Mouse (Mus musculus) testis, adult 10 weeks (tissue): ENCODE measurements around the gene Tbc1d10a. TPM values are rescaled to one million over a fixed set of nuclear protein-coding genes. Genes with fewer than 3 reads are reported as not detected.

Source experiments
- polyA plus RNA-seq: library from polyadenylated mRNA; stranded (reverse); fragments of 350-450 nt; fragmentation: Illumina TruSeq; extraction: RNeasy Lipid Tissue Mini Kit (QIAGEN cat#74804); gene quantifications from one replicate; pipeline ENCODE4 v1.2.3, GENCODE M21; 2014; ENCODE audit warnings: low read depth, low replicate concordance

Tbc1d10a gene
- polyA plus RNA-seq, result not detected

DNA sequence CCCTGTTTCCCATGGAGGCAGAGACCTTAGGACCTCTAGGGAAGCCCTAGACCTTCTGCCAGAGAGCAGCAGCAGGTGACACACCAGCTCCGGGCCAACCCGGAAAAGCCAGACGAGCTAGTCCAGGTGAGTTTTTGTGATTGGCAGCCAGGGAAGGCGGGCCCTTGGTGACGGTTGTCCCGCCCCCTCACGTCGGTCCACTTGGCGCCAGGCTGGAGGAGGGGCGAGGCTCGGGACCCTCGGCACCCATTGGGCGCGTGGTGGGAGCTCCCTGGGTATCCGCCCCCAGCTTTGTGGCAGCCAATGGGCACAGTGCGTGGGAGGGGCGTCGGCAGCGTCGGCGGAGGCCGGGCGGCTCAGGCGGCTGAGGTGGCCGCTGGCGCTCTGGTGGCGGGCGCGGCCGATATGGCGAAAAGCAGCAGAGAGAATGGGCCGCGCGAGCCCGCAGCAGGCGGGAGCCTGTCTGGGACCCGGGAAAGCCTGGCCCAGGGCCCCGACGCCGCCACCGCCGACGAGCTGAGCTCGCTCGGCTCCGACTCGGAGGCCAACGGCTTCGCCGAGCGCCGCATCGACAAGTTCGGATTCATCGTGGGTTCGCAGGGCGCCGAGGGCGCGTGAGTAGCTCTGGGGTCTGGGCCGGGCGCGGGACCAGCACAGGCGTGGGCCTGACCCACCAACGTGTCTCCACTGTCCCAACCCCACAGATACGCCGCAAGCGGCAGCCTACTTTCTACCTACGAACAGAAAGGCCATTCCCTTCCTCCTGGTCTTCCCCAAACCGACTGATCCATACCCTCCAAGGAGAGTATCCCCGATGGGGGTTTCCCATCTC, at the start of gene Tbc1d10a:
Gene Tbc1d10a (plus strand): TSS at position 304 of the 832 bp plus-strand sequence.

DNA sequence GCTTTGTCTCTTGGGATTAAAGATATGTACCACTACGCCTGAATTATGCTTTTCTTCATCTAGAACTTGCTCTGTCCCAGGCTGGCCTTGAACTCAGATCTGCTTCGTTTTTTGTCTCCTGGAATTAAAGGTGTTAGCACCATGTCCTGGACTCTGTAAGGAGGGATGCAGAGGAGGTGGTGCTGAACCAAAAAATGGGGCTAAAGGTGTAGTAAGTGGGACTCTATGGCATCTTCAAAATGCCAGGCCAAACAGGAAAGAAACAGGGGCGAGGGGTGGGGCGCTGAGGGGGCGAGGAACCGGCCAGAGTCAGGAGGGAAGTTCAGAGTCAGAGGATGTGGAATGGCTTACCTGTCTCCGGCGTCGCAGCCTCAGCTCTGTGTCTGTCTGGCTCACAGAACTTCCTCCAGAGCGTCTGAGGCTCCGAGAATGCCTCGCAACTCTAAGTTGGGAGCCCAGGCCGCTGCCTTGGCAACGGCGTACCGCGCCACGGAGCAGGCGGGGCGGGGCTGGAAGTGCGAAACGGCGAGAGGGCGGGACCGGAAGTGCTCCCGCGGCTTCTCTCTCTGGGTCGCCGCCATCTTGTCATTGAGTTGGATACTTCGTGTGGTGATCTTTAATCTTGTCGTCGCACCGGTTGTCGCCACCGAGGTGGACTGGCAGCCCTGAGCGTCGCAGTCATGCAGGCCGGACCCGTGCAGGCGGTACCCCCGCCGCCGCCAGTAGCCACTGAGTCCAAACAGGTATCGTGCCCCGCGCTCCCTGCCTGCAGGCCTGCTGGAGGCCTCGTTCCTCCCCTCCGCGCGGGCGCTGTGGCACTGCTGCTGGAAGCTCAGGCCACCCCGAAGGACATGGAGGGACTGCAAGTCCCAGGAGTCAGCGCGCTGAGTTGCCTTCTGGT, 26.5 kb upstream of the Tbc1d10a start, which contains the start of the genes Ccdc157 and Sf3a1:
Gene Ccdc157 (minus strand): TSS at position 486 of the 901 bp plus-strand sequence.
Gene Sf3a1 (plus strand): TSS at position 543 of the 901 bp plus-strand sequence.

DNA sequence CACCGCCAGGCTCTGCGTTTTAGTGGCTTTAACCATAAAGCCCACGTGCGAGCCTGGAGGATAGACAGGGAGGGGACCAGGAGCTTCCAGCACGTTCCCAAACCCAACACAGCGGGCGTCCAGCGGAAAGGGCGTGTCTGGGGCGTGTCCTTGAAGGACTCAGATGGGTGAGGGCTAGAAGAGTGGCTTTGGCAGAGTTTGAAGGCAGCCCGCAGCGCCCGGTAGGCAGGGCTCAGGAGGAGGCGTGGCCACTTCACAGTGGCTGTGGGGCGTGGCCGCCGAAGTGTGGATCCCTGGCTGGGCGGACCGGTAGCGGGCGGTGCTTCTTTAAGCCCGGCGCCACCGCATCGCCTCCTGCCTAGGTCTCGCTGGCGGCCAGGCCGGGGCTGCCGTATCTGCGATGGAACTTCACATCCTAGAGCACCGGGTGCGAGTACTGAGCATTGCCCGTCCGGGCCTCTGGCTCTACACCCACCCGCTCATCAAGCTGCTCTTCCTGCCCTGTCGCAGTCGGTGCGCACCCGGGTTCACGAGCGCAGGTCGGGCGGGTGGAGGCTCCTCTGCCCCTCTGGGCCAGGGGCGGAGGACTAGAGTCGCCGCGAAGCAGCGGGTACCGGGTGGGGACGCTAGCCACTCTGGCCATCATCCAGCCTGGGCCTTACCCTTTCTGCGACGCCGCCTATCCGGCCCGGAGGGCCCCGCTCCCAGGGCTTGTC, 31.5 kb downstream of the Tbc1d10a start, which contains the start of gene Castor1:
Gene Castor1 (plus strand): TSS at position 312 of the 716 bp plus-strand sequence.

DNA sequence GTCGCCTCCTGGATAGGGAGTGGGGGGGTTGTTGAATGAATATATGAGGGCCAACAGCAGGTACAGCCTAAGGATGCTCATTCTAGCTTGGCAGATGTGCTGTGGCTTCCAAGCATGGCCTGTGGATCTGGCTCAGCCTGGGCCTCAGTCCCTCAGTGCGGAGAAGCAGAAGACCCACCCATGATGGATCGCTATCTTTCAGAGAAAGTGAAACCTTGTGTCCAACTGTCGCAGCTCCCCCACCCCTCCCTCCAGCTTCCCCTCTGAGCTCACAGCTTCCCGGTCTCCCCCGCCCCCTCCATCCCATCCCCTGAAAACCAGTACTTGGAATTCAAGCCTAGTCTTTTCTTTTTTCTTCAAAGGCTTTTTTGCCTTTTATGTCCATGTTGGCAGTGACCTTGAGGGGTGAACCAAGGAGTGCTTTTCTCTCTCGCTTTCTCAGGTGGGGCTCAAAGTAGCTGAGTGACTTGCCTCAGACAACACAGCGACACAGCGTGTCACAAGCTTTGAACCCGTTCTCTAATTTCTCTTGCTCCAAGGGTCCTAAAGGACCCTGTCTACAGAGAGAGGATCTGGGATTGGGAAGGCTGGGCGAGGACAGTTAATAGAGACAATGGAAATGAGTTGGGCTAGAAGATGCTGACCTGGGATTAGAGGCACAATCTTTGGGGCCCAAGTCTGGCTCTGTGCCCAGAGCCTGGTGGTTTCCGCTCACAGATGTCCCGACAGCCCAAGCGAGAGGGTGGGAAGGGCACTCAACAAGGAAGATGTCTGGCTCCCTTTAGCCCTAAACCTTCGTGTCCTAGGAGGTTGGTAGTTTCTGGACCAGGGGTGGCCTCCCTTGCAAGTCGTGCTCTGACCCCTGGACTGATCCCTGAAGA, 49.3 kb downstream of the Tbc1d10a start, which contains the start of gene Osm:
Gene Osm (plus strand): TSS at position 756 of the 881 bp plus-strand sequence.

DNA sequence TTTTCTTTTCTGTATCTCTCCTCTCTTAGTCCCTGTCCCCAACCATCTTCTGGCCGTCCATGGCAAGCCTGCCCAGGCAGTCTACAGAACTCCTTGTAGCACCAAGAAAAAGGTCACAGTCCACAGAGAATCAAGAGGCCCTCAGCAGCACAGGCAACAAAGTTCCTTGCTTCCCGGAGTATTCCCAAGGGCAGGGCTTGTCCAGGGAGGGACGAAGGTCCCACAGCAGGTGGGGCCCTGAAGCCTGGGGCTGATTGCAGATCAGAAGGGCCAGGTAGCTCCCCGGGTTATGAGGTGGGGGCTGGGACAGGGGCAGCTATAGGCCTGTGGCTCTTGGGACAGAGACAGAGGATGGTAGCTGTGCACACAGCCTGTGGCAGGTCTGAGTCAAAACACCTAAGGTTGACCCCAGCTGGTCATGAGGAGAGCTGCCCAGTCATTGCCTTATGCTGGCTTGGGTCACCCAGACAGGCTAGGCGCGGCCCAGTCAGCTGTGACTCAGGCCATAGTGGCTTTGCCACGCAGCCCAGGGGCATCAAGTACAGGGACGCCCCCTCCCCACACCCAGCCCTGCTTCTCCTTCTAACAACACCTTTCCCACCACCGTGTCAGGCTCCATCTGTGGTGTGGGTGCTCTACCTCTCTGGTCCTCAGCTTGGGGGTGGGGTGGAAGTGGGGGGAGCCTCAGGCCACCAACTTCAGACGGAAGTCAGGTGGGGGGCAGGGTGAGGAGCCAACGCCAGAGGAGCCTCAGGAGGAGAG, 70.4 kb downstream of the Tbc1d10a start, which contains the start of gene Lif:
Gene Lif (plus strand): TSS at position 712 of the 762 bp plus-strand sequence.

Other genes starting within 250 kb of the Tbc1d10a start
- gene Pes1, start 222.8 kb upstream of the Tbc1d10a start, polyA plus RNA-seq, result 35.2 TPM
- gene 4930556J24Rik, start 210.0 kb upstream of the Tbc1d10a start, polyA plus RNA-seq, result 0.63 TPM
- not detected for gene Gal3st1, start 203.2 kb upstream of the Tbc1d10a start, polyA plus RNA-seq
- gene Sec14l4, start 155.3 kb upstream of the Tbc1d10a start, polyA plus RNA-seq, result 0.64 TPM
- gene Sec14l3, start 121.9 kb upstream of the Tbc1d10a start, polyA plus RNA-seq, result 0.64 TPM
- 3.5 TPM for gene Mtfp1, start 91.3 kb upstream of the Tbc1d10a start, polyA plus RNA-seq
- gene Sec14l2, start 63.4 kb upstream of the Tbc1d10a start, polyA plus RNA-seq, result 1.4 TPM
- 0.78 TPM for gene Rnf215, start 51.6 kb upstream of the Tbc1d10a start, polyA plus RNA-seq
- 10.2 TPM for gene Ccdc157, start 26.5 kb upstream of the Tbc1d10a start, polyA plus RNA-seq
- gene Sf3a1, start 26.4 kb upstream of the Tbc1d10a start, polyA plus RNA-seq, result 19.3 TPM
- 0.13 TPM for gene Castor1, start 31.4 kb downstream of the Tbc1d10a start, polyA plus RNA-seq
- not detected for gene Osm, start 49.6 kb downstream of the Tbc1d10a start, polyA plus RNA-seq
- 0.06 TPM for gene Lif, start 70.8 kb downstream of the Tbc1d10a start, polyA plus RNA-seq